Mouse (Mus musculus) stomach, postnatal 0 days (tissue): ENCODE data around the gene Nfib. TPM values are rescaled to one million over a fixed set of nuclear protein-coding genes. Genes with fewer than 3 reads are reported as not detected.
A peak's percentile ranks its signal among the peaks of the same experiment; 100 is the strongest.

Source experiments
- ATAC-seq: fragments of 200-750 bp; cut with Nextera tagmentation; 2 replicates; pipeline ENCODE4 v1.8.0; 2017; ENCODE audit not compliant: low FRiP score, low TSS enrichment
- DNase-seq: peaks from one replicate; pipeline ENCODE4 v3.0.0-alpha.2; 2016; ENCODE audit warnings: low spot score
- H3K27ac ChIP-seq: fragments of 300-500 bp; sonication (generic); replicated peaks from 2 replicates; pipeline ENCODE4 v1.5.1; 2014; ENCODE audit warnings: mild to moderate bottlenecking, control low read depth
- H3K27me3 ChIP-seq: fragments of 300-500 bp; sonication (generic); 2 replicates; pipeline ENCODE4 v1.6.1; 2014; ENCODE audit warnings: low read length; ENCODE audit not compliant: control insufficient read depth, insufficient read depth
- H3K36me3 ChIP-seq: fragments of 300-500 bp; sonication (generic); 2 replicates; pipeline ENCODE4 v1.6.1; 2014; ENCODE audit warnings: low read length, mixed read lengths; ENCODE audit not compliant: control insufficient read depth, insufficient read depth
- H3K4me1 ChIP-seq: fragments of 300-500 bp; sonication (generic); replicated peaks from 2 replicates; pipeline ENCODE4 v1.6.1; 2014; ENCODE audit warnings: antibody characterized with exemption; ENCODE audit not compliant: control insufficient read depth, insufficient read depth
- H3K4me2 ChIP-seq: fragments of 300-500 bp; sonication (generic); replicated peaks from 2 replicates; pipeline ENCODE4 v1.6.1; 2014; ENCODE audit warnings: low read depth, mild to moderate bottlenecking, control low read depth, moderate library complexity
- H3K4me3 ChIP-seq: fragments of 300-500 bp; sonication (generic); 2 replicates; pipeline ENCODE4 v1.5.1; 2014; ENCODE audit warnings: low read depth, low read length, control low read depth
- H3K9ac ChIP-seq: fragments of 300-500 bp; sonication (generic); 2 replicates; pipeline ENCODE4 v1.6.1; 2014; ENCODE audit warnings: mild to moderate bottlenecking, low read length, control low read depth, mixed read lengths
- H3K9me3 ChIP-seq: fragments of 300-500 bp; sonication (generic); 2 replicates; pipeline ENCODE4 v1.6.1; 2016; ENCODE audit warnings: low read length; ENCODE audit not compliant: control insufficient read depth
- CTCF ChIP-seq: IDR thresholded peaks from 2 replicates; pipeline ENCODE4 v1.5.1; 2016; ENCODE audit warnings: antibody characterized with exemption, low read depth, mild to moderate bottlenecking, moderate library complexity
- EP300 ChIP-seq: optimal IDR thresholded peaks from 2 replicates; pipeline ENCODE3; 2016; ENCODE audit warnings: antibody characterized with exemption
- WGBS: fragments of 180-500 bp; shearing (Covaris S2); extraction: QIAGEN DNeasy Blood & Tissue Kit; methylation state at CpG from one replicate; pipeline ENCODE4 v1.1.7; 2014; 5-methylcytosine and 5-hydroxymethylcytosine counted together
- polyA plus RNA-seq: library from polyadenylated mRNA; unstranded; fragments of >200 nt; fragmentation: Nextera tagmentation; extraction: Ambion mirVana; gene quantifications from 2 replicates; pipeline ENCODE4 v1.2.1, GENCODE M21; 2015

Nfib gene
- polyA plus RNA-seq, 1 experiment from 2014 or later = 19.9 TPM

DNA sequence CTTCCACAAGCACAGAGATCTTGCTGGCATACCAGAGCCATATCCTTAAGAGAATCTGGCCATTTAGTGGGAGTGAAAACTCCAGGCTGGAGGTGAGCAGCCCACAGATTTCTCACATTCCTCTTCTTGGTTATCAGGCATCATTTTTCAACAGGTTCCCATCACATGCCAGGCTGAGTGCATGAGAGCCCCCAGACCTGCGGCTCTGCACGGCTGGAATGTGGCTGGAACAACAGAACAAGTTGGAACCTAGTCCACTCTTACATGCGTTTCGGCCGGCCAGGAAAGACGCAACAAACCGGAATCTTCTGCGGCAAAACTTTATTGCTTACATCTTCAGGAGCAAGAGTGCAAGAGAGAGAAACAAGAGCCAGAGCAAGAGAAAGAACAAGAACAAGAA lies 453.5 kb downstream of the Nfib start:
- Histone ChIP-seq H3K9ac (no peak overlapping the region), H3K4me1 (0 out of 2 replicates have a peak, but pooled peaks cover 3% of the 10 kb centered on the region), H3K36me3 (no peaks in the 10 kb centered on the region), H3K27me3 (no peaks in the 10 kb centered on the region), H3K4me3 (no peak overlapping the region), H3K4me2 (no peak overlapping the region), H3K9me3 (no peaks in the 10 kb centered on the region), H3K27ac (no peak overlapping the region)
- 85% methylated on average over 8 of the region's 8 CpGs for WGBS
- DNase-seq (no peak), ATAC-seq (no peak)
- TF ChIP-seq EP300 = no peak
- no peak for TF ChIP-seq CTCF

DNA sequence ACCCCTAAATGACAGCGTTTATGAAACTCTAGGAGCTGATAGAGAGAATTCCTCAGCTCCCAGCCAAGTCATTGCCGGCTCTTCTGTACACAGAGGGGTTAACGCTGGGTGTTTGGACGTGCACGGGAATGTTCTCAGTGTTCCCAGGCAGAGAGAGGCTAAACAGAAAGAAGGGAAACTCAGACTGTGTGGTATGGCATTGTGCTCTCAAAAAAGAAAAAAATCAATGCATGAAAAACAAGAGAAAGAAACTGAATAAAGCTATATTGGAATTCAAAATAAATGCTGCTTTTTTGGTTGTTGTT lies 455.2 kb downstream of the Nfib start:
- 5% methylated on average over 5 of the region's 5 CpGs for WGBS

DNA sequence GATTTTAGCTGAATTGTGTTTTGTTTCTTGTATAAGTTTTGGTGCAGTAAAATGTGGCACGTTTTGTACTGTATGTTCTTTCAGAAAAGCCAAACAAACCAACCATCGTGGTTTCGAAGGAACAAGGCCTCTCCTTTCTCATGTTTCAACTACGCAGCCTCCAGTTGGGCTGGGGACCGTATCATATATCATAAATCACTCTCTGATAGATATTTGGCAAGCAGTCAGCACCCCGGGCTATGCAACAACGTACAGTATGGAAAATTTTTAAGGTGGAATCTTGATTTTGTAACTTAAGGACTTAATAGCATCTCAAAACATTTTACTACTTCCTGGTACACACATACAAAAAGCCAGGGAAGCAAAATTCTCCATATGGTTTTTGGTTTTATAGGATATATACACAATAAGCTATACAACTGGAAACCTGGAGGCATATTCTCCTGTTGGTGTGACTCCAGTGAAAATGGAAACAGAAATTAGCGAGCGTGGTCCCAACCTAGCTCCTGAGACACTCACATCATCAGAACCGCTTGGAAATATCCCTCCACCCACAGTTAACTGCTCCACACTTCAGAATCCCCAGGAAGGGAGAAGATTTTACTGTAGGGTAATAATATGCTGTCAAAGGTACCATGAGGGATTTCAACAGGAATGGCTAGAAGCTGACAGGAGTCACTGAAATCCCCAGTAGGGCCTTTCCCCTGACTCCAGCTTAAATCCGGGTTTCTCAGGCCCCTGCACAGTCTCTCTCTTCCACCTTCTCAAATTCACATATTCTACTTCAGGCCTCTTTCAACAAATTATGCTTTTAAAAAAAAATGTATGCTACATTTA lies 455.8 kb downstream of the Nfib start:
- Histone ChIP-seq H3K27ac (peak overlapping the region; percentile 81), H3K4me3 (no peak overlapping the region), H3K36me3 (no peaks in the 10 kb centered on the region), H3K4me1 (0 out of 2 replicates have a peak, but pooled peaks cover 3% of the 10 kb centered on the region), H3K4me2 (no peak overlapping the region), H3K27me3 (no peaks in the 10 kb centered on the region), H3K9ac (no peak overlapping the region), H3K9me3 (no peaks in the 10 kb centered on the region)
- WGBS = 18% methylated on average over 11 of the region's 11 CpGs
- no peak for TF ChIP-seq CTCF
- no peak for TF ChIP-seq EP300
- ATAC-seq = peak; percentile 77; the same call in 1 of the 2 replicates
- no peak for DNase-seq

More for the DNA sequence above, 455.2 kb downstream of the Nfib start:
- no peak overlapping the region for H3K9ac ChIP-seq
- DNase-seq (no peak), ATAC-seq (no peak; the same call in 1 of the 2 replicates)
- H3K27ac ChIP-seq = no peak overlapping the region
- H3K27me3 ChIP-seq = no peaks in the 10 kb centered on the region
- no peak overlapping the region for H3K4me2 ChIP-seq
- no peaks in the 10 kb centered on the region for H3K36me3 ChIP-seq
- 0 out of 2 replicates have a peak, but pooled peaks cover 3% of the 10 kb centered on the region for H3K4me1 ChIP-seq
- H3K9me3 ChIP-seq = no peaks in the 10 kb centered on the region
- no peak for TF ChIP-seq EP300
- no peak for TF ChIP-seq CTCF
- no peak overlapping the region for H3K4me3 ChIP-seq

- Histone ChIP-seq H3K4me2 (no peak overlapping the region), H3K9ac (no peak overlapping the region), H3K9me3 (no peaks in the 10 kb centered on the region), H3K27me3 (no peaks in the 10 kb centered on the region), H3K4me3 (no peak overlapping the region), H3K27ac (peak overlapping the region; percentile 78), H3K36me3 (no peaks in the 10 kb centered on the region), H3K4me1 (0 out of 2 replicates have a peak, but pooled peaks cover 3% of the 10 kb centered on the region)
- TF ChIP-seq CTCF (no peak), EP300 (no peak)
- whole genome bisulfite sequencing = 63% methylated on average over 1 of the region's 1 CpGs
- no peak for ATAC-seq
- DNase-seq = no peak
Measured at GRCm38 (mm10) chr4:82248961-82249360, 456.6 kb downstream of the Nfib start.

DNA sequence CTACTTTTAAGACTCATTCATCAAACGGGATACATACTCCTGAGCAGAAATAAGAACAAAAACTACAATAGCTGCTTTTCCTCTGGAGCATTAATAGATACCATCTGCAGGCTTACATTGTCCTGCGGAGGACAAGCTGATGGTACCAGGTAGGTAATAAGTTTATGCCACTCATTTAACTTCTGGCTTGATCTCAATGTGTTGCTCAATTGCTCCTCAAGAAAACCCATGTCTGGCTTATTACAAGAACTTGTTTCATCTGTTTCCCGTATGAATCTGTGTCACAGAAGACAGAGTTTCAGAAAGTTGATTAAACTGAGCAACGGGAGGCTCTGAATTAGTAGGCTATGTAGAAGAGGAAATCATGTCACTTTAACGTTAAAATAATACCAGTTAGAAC lies 457.5 kb downstream of the Nfib start:
- Histone ChIP-seq H3K27ac (no peak overlapping the region), H3K9me3 (no peaks in the 10 kb centered on the region), H3K4me1 (0 out of 2 replicates have a peak, but pooled peaks cover 3% of the 10 kb centered on the region), H3K4me3 (no peak overlapping the region), H3K9ac (no peak overlapping the region), H3K4me2 (no peak overlapping the region), H3K27me3 (no peaks in the 10 kb centered on the region), H3K36me3 (no peaks in the 10 kb centered on the region)
- TF ChIP-seq EP300 (no peak), CTCF (no peak)
- WGBS = 83% methylated on average over 5 of the region's 5 CpGs
- DNase-seq (no peak), ATAC-seq (no peak)

- Histone ChIP-seq H3K4me2 (no peak overlapping the region), H3K27ac (no peak overlapping the region), H3K9ac (no peak overlapping the region), H3K4me1 (0 out of 2 replicates have a peak, but pooled peaks cover 3% of the 10 kb centered on the region), H3K9me3 (no peaks in the 10 kb centered on the region), H3K4me3 (no peak overlapping the region), H3K27me3 (no peaks in the 10 kb centered on the region), H3K36me3 (no peaks in the 10 kb centered on the region)
- WGBS = 54% methylated on average over 2 of the region's 2 CpGs
- no peak for TF ChIP-seq EP300
- TF ChIP-seq CTCF = no peak
- ATAC-seq (no peak), DNase-seq (no peak)
Measured at GRCm38 (mm10) chr4:82246290-82246689, 459.3 kb downstream of the Nfib start.

Other genes starting within 250 kb of the Nfib start
- 9.9 and 10.4 TPM in 2 replicates for gene Zdhhc21, start 154.2 kb upstream of the Nfib start, polyA plus RNA-seq
- gene Cer1, start 179.4 kb upstream of the Nfib start, polyA plus RNA-seq = 0.05 TPM in 1 of 2 replicates, not detected in the other